Mouse (Mus musculus): Measurements from ENCODE around the gene Nmu.

DNA sequence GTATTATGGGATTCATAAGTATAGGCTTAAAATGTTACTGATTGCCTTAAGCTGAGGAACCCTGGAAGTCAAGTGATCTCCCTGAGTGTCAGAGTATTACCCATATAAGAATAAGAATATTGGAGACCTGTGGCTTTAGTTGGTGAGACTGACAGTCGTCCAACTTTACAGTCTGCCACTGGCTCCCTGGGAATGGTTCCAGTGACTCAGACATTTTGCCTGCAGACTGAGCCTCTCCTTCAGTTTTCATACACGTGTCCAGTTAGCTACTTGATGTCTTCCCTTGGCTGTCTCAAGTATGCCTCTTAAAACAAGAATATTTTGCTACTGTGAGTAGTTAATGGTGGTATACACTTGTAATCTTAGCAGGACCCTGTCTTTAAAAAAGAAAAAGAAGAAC is 55.4 kb downstream of the Nmu start:
- TF ChIP-seq KAT2A (IDR thresholded peaks at IDR 0.05; ENCODE audit: insufficient replicate concordance, low read length), result no peak
- no peak for TF ChIP-seq MEF2A (IDR thresholded peaks at IDR 0.05; ENCODE audit: borderline replicate concordance, low read depth, low read length)
- no peak for TF ChIP-seq ZKSCAN1 (IDR thresholded peaks at IDR 0.05; ENCODE audit: borderline replicate concordance, low read depth, low read length)
- TF ChIP-seq MAFK (IDR thresholded peaks at IDR 0.05; ENCODE audit: insufficient replicate concordance, low read length), result no peak

All from CH12.LX (cell line).